Mouse (Mus musculus): ENCODE results near the gene Mageb5.
"Not testable (repeated sequence)": the region's sequence is repeated elsewhere in the genome, so short reads cannot be mapped to it uniquely, and the experiment has no call there.

Gene Mageb5

DNA sequence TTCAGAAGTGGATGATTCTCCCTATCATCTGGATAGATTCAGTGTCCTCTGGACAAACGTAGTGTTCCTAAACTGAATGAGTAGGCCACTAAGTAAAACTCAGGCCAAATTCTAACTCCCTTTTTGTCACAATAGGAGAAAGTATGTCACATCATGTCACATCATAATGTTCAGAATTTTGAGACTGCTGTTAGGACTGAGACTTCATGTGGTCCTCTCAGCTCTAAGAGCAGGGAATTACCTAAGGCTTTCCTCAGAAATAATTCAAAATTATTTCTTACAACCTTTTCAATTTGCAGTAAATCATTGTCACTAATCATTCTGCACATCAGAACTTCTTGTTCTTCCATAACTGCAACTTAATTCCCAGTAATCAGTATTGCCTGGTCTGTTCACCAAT is at the start of gene Mageb5:
Mageb5 (minus strand) TSS at position 101 of the 400 bp plus-strand sequence.
- DNase-seq (ENCODE audit: low spot score in 2 of 2), result not testable (repeated sequence)

DNA sequence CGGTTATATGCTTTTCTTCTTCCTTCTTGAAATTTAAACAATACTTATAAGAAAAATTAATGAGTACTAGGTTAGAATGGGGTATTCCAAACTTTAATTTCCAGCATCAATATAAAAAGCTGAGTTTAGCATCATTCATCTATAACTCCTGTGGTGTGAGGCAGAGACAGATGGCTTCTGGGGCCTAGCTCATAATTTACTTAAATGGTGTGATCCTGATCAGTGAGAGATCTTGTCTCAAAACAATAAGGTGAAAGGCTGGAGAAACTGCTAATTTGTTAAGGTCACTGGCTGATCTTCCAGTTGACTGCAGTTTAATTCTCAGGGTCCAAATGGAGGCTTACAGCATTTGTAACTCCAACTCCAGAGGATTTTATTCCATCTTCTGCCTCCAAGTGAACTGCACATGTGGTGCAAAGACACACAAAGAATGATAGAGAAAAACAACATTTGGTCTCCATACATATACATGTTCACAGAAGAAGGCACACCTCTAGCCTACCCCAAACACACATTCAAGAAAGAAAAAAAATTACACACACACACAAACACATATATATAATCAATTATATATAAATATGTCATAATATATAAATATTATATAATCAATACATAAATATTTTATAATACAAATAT is 23.1 kb downstream of the Mageb5 start:
- DNase-seq (ENCODE audit: low spot score in 2 of 2), result not testable (repeated sequence)
